Mouse (Mus musculus) heart, postnatal 0 days (tissue): ENCODE measurements at regions not wholly inside any gene's neighbourhood (a gene's known extent, or its start where the extent isn't known, plus 50 kb on each side); places are given as distances from the start of the nearest gene placed in this dataset.

ENCODE experiments used
- ATAC-seq: fragments of 200-750 bp; cut with Nextera tagmentation; 2 replicates; pipeline ENCODE4 v1.8.0; 2017; ENCODE audit warnings: low read depth, moderate number of reproducible peaks, moderate library complexity; ENCODE audit not compliant: insufficient read depth
- DNase-seq: peaks from one replicate; pipeline ENCODE4 v3.0.0-alpha.2; 2016; ENCODE audit warnings: low spot score
- H3K27ac ChIP-seq: fragments of 300-500 bp; sonication (generic); 2 replicates; pipeline ENCODE4 v1.5.1; 2014; ENCODE audit warnings: low read depth, mild to moderate bottlenecking
- H3K27me3 ChIP-seq: fragments of 300-500 bp; sonication (generic); 2 replicates; pipeline ENCODE4 v1.6.1; 2014; ENCODE audit warnings: low read length, mixed read lengths; ENCODE audit not compliant: control insufficient read depth, insufficient read depth
- H3K36me3 ChIP-seq: fragments of 300-500 bp; sonication (generic); replicated peaks from 2 replicates; pipeline ENCODE4 v1.6.1; 2014; ENCODE audit warnings: low read length, mixed read lengths; ENCODE audit not compliant: control insufficient read depth, insufficient read depth
- H3K4me1 ChIP-seq: fragments of 300-500 bp; sonication (generic); 2 replicates; pipeline ENCODE4 v1.6.1; 2014; ENCODE audit warnings: antibody characterized with exemption; ENCODE audit not compliant: control insufficient read depth, insufficient read depth
- H3K4me2 ChIP-seq: fragments of 300-500 bp; sonication (generic); 2 replicates; pipeline ENCODE4 v1.6.1; 2014; ENCODE audit warnings: low read depth, mild to moderate bottlenecking, low read length, moderate library complexity
- H3K4me3 ChIP-seq: fragments of 300-500 bp; sonication (generic); 2 replicates; pipeline ENCODE4 v1.5.1; 2014; ENCODE audit warnings: low read depth, low read length
- H3K9ac ChIP-seq: fragments of 300-500 bp; sonication (generic); replicated peaks from 2 replicates; pipeline ENCODE4 v1.6.1; 2014; ENCODE audit warnings: low read depth, low read length, mixed read lengths
- H3K9me3 ChIP-seq: fragments of 300-500 bp; sonication (generic); replicated peaks from 2 replicates; pipeline ENCODE4 v1.6.1; 2016; ENCODE audit warnings: low read length; ENCODE audit not compliant: control insufficient read depth
- CTCF ChIP-seq: IDR thresholded peaks from 2 replicates; pipeline ENCODE4 v1.5.1; 2016; ENCODE audit warnings: antibody characterized with exemption, control low read depth, low read depth
- EP300 ChIP-seq: IDR thresholded peaks from 2 replicates; pipeline ENCODE4 v1.6.1; 2016; ENCODE audit warnings: antibody characterized with exemption, low read depth
- WGBS: fragments of 180-500 bp; shearing (Covaris S2); extraction: QIAGEN DNeasy Blood & Tissue Kit; methylation state at CpG from one replicate; pipeline ENCODE4 v1.1.7; 2014; 5-methylcytosine and 5-hydroxymethylcytosine counted together

- 56% methylated on average over 4 of the region's 4 CpGs for WGBS
- Histone ChIP-seq H3K9me3 (no peaks in the 10 kb centered on the region), H3K4me3 (no peak overlapping the region), H3K9ac (no peak overlapping the region), H3K36me3 (no peaks in the 10 kb centered on the region), H3K27ac (no peak overlapping the region), H3K4me1 (no peaks in the 10 kb centered on the region), H3K4me2 (no peak overlapping the region), H3K27me3 (no peaks in the 10 kb centered on the region)
- no peak for TF ChIP-seq EP300
- no peak for TF ChIP-seq CTCF
- DNase-seq, result no peak
- ATAC-seq, result no peak
These were observed 53.3 kb upstream of the Creb5 start for GRCm38 (mm10) chr6:53233777-53234176.

GRCm38 (mm10) chr6:53232616-53233015 is 54.5 kb upstream of the Creb5 start:
- Histone ChIP-seq H3K36me3 (no peaks in the 10 kb centered on the region), H3K27ac (no peak overlapping the region), H3K9ac (no peak overlapping the region), H3K27me3 (no peaks in the 10 kb centered on the region), H3K4me1 (no peaks in the 10 kb centered on the region), H3K9me3 (no peaks in the 10 kb centered on the region), H3K4me2 (no peak overlapping the region), H3K4me3 (no peak overlapping the region)
- ATAC-seq (no peak), DNase-seq (no peak)
- WGBS, result 72% methylated on average over 5 of the region's 5 CpGs
- TF ChIP-seq EP300, result no peak

GRCm38 (mm10) chr6:53229350-53229749 is 57.7 kb upstream of the Creb5 start:
- no peaks in the 10 kb centered on the region for H3K9me3 ChIP-seq
- H3K4me3 ChIP-seq, result no peak overlapping the region
- H3K27ac ChIP-seq, result no peak overlapping the region
- no peaks in the 10 kb centered on the region for H3K27me3 ChIP-seq
- H3K9ac ChIP-seq, result no peak overlapping the region
- no peak overlapping the region for H3K4me2 ChIP-seq
- H3K36me3 ChIP-seq, result no peaks in the 10 kb centered on the region
- no peaks in the 10 kb centered on the region for H3K4me1 ChIP-seq
- DNase-seq, result no peak
- 69% methylated on average over 6 of the region's 6 CpGs for WGBS
- no peak for TF ChIP-seq EP300
- TF ChIP-seq CTCF, result no peak
- no peak for ATAC-seq

GRCm38 (mm10) chr6:53222104-53222503 is 65.0 kb upstream of the Creb5 start:
- H3K9ac ChIP-seq, result no peak overlapping the region
- no peak overlapping the region for H3K4me3 ChIP-seq
- H3K4me2 ChIP-seq, result no peak overlapping the region
- no peaks in the 10 kb centered on the region for H3K9me3 ChIP-seq
- H3K27me3 ChIP-seq, result no peaks in the 10 kb centered on the region
- H3K36me3 ChIP-seq, result no peaks in the 10 kb centered on the region
- TF ChIP-seq CTCF (no peak), EP300 (no peak)
- DNase-seq (no peak), ATAC-seq (no peak)
- H3K27ac ChIP-seq, result no peak overlapping the region
- 49% methylated on average over 8 of the region's 8 CpGs for WGBS
- H3K4me1 ChIP-seq, result no peaks in the 10 kb centered on the region

GRCm38 (mm10) chr6:53221668-53222005 is 65.4 kb upstream of the Creb5 start:
- Histone ChIP-seq H3K27me3 (no peaks in the 10 kb centered on the region), H3K4me1 (no peaks in the 10 kb centered on the region), H3K9ac (no peak overlapping the region), H3K4me3 (no peak overlapping the region), H3K9me3 (no peaks in the 10 kb centered on the region), H3K4me2 (no peak overlapping the region), H3K36me3 (no peaks in the 10 kb centered on the region), H3K27ac (no peak overlapping the region)
- TF ChIP-seq CTCF (no peak), EP300 (no peak)
- DNase-seq (no peak), ATAC-seq (no peak)
- 78% methylated on average over 4 of the region's 4 CpGs for WGBS

GRCm38 (mm10) chr6:53220784-53221667 is 66.0 kb upstream of the Creb5 start:
- no peak overlapping the region for H3K4me3 ChIP-seq
- no peak overlapping the region for H3K9ac ChIP-seq
- no peaks in the 10 kb centered on the region for H3K4me1 ChIP-seq
- no peaks in the 10 kb centered on the region for H3K9me3 ChIP-seq
- ATAC-seq, result no peak
- H3K36me3 ChIP-seq, result no peaks in the 10 kb centered on the region
- no peak for DNase-seq
- no peaks in the 10 kb centered on the region for H3K27me3 ChIP-seq
- no peak overlapping the region; the same call in 1 of the 2 replicates for H3K4me2 ChIP-seq
- whole genome bisulfite sequencing, result 67% methylated on average over 18 of the region's 18 CpGs
- TF ChIP-seq CTCF (no peak), EP300 (no peak)
- H3K27ac ChIP-seq, result no peak overlapping the region
